Mouse (Mus musculus) liver, adult 2 months (tissue): ENCODE results near the gene Rarb.

Experiments used
- CTCF ChIP-seq: fragments of 200-500 bp; IDR thresholded peaks from 2 replicates; pipeline ENCODE4 v1.5.1; 2011; ENCODE audit warnings: low read depth, low read length, control low read depth
- POLR2A ChIP-seq: fragments of 200-500 bp; IDR thresholded peaks from 2 replicates; pipeline ENCODE4 v1.6.1; 2011; ENCODE audit warnings: low read length, control low read depth; ENCODE audit not compliant: insufficient read depth; ENCODE audit errors: extremely low read depth

- TF ChIP-seq CTCF (no peak), POLR2A (no peak)
These were observed 3.7 kb downstream of the Rarb start for GRCm38 (mm10) chr14:16815096-16815741.
